Mouse (Mus musculus): ENCODE measurements at regions not wholly inside any gene's neighbourhood (a gene's known extent, or its start where the extent isn't known, plus 50 kb on each side); places are given as distances from the start of the nearest gene placed in this dataset.

GRCm38 (mm10) chr14:102014976-102015603, 285.3 kb downstream of the Lmo7 start:
- DNase-seq (ENCODE audit: low spot score in 2 of 2) = no peak

GRCm38 (mm10) chr14:102013238-102013637, 283.5 kb downstream of the Lmo7 start:
- no peak for DNase-seq (ENCODE audit: low spot score in 2 of 2)

GRCm38 (mm10) chr14:101997535-101997934, 267.8 kb downstream of the Lmo7 start:
- no peak for DNase-seq (ENCODE audit: low spot score in 2 of 2)

- no peak for DNase-seq (ENCODE audit: low spot score in 2 of 2)
Observed at GRCm38 (mm10) chr14:101984401-101984800, 254.6 kb downstream of the Lmo7 start.
